In the genomic region with DNA sequence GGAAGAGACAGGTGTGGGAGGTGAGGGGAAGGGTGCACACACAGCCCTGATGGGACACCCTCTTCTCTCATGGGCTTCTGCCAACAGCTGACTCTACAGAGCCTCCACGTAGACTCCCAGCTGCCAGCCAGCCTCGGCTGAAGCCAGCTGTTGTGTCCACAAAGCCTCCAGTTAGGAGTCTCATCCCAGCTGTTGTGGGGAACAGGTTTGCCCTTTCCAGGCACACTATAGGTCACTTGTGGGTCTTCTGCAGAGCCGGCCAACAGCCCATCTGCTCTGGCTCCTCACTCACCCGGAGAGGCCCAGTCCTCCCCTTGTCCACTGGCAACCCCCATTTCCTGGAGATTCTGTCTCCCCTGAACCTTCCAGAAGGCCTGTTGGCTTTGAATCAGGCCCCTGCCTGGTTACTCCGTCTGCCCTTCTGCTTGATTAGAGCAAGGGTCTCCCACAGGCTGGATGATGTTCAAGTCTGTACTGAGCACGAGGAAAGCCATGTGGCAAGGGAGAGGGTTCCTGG, we compare ENCODE assay signal across 11 mouse cellular contexts. TPM values are rescaled to one million over a fixed set of nuclear protein-coding genes. Genes with fewer than 3 reads are reported as not detected.
A peak's percentile ranks its signal among the peaks of the same experiment; 100 is the strongest.
DNase-seq lines count a peak whose midpoint lies in the region; ATAC-seq and TF ChIP-seq lines count a peak whose summit lies in the region.
"Had no signal": no experiment of that assay in that cellular context is flagged by ENCODE, and none has a peak within 500 bp of the region (broad histone marks: within the 10 kb centered on the region; RNA-seq: fewer than 3 reads in every experiment).

No protein-coding gene starts in this region.

- TF ChIP-seq POLR2A in cerebellum, adult 2 months (IDR thresholded peaks at IDR 0.05; ENCODE audit: borderline replicate concordance, insufficient read depth, low read length): no peak
- TF ChIP-seq POLR2A in myocyte (IDR thresholded peaks at IDR 0.05; ENCODE audit: insufficient read length, low read depth): no peak

- peak; percentile 81 for ATAC-seq in hindbrain, postnatal 0 days
- ATAC-seq in hindbrain, embryonic 12.5 days (ENCODE audit: low FRiP score): no peak
- peak; percentile 68; the same call in 1 of the 2 replicates for ATAC-seq in embryonic facial prominence, embryonic 15.5 days (ENCODE audit: insufficient number of reproducible peaks, low FRiP score, low TSS enrichment, low read depth)
- ATAC-seq: forebrain, embryonic 16.5 days; intestine, postnatal 0 days had no signal

- 34% methylated on average over 6 of the region's 6 CpGs for WGBS in hindbrain, postnatal 0 days
- 67% methylated on average over 6 of the region's 6 CpGs for WGBS in hindbrain, embryonic 12.5 days
- WGBS in cerebellum, adult 2 months: 8% methylated on average over 6 of the region's 6 CpGs
- WGBS in embryonic facial prominence, embryonic 15.5 days: 63% methylated on average over 6 of the region's 6 CpGs

- peak overlapping the region; percentile 65; the same call in 1 of the 2 replicates for H3K27ac ChIP-seq in hindbrain, postnatal 0 days
- no peak overlapping the region for H3K27ac ChIP-seq in hindbrain, embryonic 12.5 days
- H3K27ac ChIP-seq in cerebellum, adult 2 months (ENCODE audit: insufficient read depth, low read length): peak overlapping the region; percentile 31; the same call in 1 of the 2 replicates
- no peak overlapping the region for H3K27ac ChIP-seq in embryonic facial prominence, embryonic 15.5 days (replicated peaks)
- H3K27ac ChIP-seq: heart, embryonic 13.5 days had no signal

- no peaks in the 10 kb centered on the region for H3K27me3 ChIP-seq in hindbrain, postnatal 0 days (ENCODE audit: insufficient read depth, low read length)
- H3K27me3 ChIP-seq in hindbrain, embryonic 12.5 days: no peaks in the 10 kb centered on the region; the same call in 1 of the 2 replicates
- no peaks in the 10 kb centered on the region for H3K27me3 ChIP-seq in cerebellum, adult 2 months (ENCODE audit: control insufficient read depth, insufficient read depth, low read length)
- no peaks in the 10 kb centered on the region for H3K27me3 ChIP-seq in embryonic facial prominence, embryonic 15.5 days
- H3K27me3 ChIP-seq in myocyte (ENCODE audit: control insufficient read depth, insufficient read depth, insufficient read length): no peaks in the 10 kb centered on the region
- H3K27me3 ChIP-seq: heart, embryonic 13.5 days had no signal

- no peak overlapping the region for H3K9ac ChIP-seq in hindbrain, postnatal 0 days (replicated peaks; ENCODE audit: low read length)
- no peak overlapping the region for H3K9ac ChIP-seq in hindbrain, embryonic 12.5 days
- no peak overlapping the region for H3K9ac ChIP-seq in embryonic facial prominence, embryonic 15.5 days
- H3K9ac ChIP-seq: heart, embryonic 13.5 days had no signal

- no peak overlapping the region for H3ac ChIP-seq in myocyte (ENCODE audit: control insufficient read depth, insufficient read length)

- no peak overlapping the region for H3K4me3 ChIP-seq in hindbrain, postnatal 0 days (ENCODE audit: low read length)
- no peak overlapping the region for H3K4me3 ChIP-seq in hindbrain, embryonic 12.5 days
- H3K4me3 ChIP-seq in cerebellum, adult 2 months (replicated peaks; ENCODE audit: insufficient read depth, low read depth, low read length): no peak overlapping the region
- no peak overlapping the region for H3K4me3 ChIP-seq in embryonic facial prominence, embryonic 15.5 days (replicated peaks)
- H3K4me3 ChIP-seq in myocyte: no peak overlapping the region
- H3K4me3 ChIP-seq: heart, embryonic 13.5 days had no signal

- no peaks in the 10 kb centered on the region for H3K79me2 ChIP-seq in myocyte (ENCODE audit: control insufficient read depth, insufficient read depth)

- DNase-seq in hindbrain, postnatal 0 days (ENCODE audit: low spot score): peak; percentile 71
- peak; percentile 74 to 83 for DNase-seq in cerebellum, adult 2 months
- DNase-seq in urinary bladder, adult 18-20 months (ENCODE audit: low spot score in 2 of 2): no peak
- DNase-seq in ovary, adult 18-20 months (ENCODE audit: low spot score): no peak
- DNase-seq: thymus, postnatal 25 days had no signal

- no peak overlapping the region for H3K4me2 ChIP-seq in hindbrain, postnatal 0 days (ENCODE audit: low read depth, low read length)
- no peak overlapping the region for H3K4me2 ChIP-seq in hindbrain, embryonic 12.5 days (replicated peaks)
- H3K4me2 ChIP-seq in embryonic facial prominence, embryonic 15.5 days (replicated peaks): no peak overlapping the region
- peak overlapping the region; percentile 69 for H3K4me2 ChIP-seq in myocyte (ENCODE audit: low read depth)
- H3K4me2 ChIP-seq: heart, embryonic 13.5 days had no signal

- no peaks in the 10 kb centered on the region for H3K9me3 ChIP-seq in hindbrain, postnatal 0 days (ENCODE audit: low read length)
- no peaks in the 10 kb centered on the region for H3K9me3 ChIP-seq in hindbrain, embryonic 12.5 days (replicated peaks)
- no peaks in the 10 kb centered on the region for H3K9me3 ChIP-seq in embryonic facial prominence, embryonic 15.5 days (replicated peaks)
- H3K9me3 ChIP-seq: heart, embryonic 13.5 days had no signal

- no peaks in the 10 kb centered on the region for H3K36me3 ChIP-seq in hindbrain, postnatal 0 days (ENCODE audit: insufficient read depth, low read length)
- H3K36me3 ChIP-seq in hindbrain, embryonic 12.5 days: no peaks in the 10 kb centered on the region
- no peaks in the 10 kb centered on the region for H3K36me3 ChIP-seq in embryonic facial prominence, embryonic 15.5 days
- no peaks in the 10 kb centered on the region for H3K36me3 ChIP-seq in myocyte (ENCODE audit: control insufficient read depth, insufficient read depth)
- H3K36me3 ChIP-seq: heart, embryonic 13.5 days had no signal

- peaks cover 14% of the 10 kb centered on the region; the same call in 1 of the 2 replicates for H3K4me1 ChIP-seq in hindbrain, postnatal 0 days (ENCODE audit: insufficient read depth, low read length)
- H3K4me1 ChIP-seq in hindbrain, embryonic 12.5 days: 0 out of 2 replicates have a peak, but pooled peaks cover 3% of the 10 kb centered on the region
- peaks cover 40% of the 10 kb centered on the region for H3K4me1 ChIP-seq in cerebellum, adult 2 months (ENCODE audit: control insufficient read depth, insufficient read depth, low read length)
- no peaks in the 10 kb centered on the region for H3K4me1 ChIP-seq in embryonic facial prominence, embryonic 15.5 days

- TF ChIP-seq CTCF in hindbrain, postnatal 0 days (IDR thresholded peaks at IDR 0.05; ENCODE audit: low read depth): no peak
- TF ChIP-seq CTCF in cerebellum, adult 2 months (IDR thresholded peaks at IDR 0.05; ENCODE audit: borderline replicate concordance, insufficient read depth, low read depth, low read length): no peak

TF ChIP-seq in myocyte, 11 proteins besides CTCF, POLR2A, EP300 and RAD21:
- TF ChIP-seq POLR2AphosphoS2 (IDR thresholded peaks at IDR 0.05; ENCODE audit: insufficient read length, low read depth): no peak
- TF ChIP-seq CEBPB (IDR thresholded peaks at IDR 0.05; ENCODE audit: insufficient read depth, poor library complexity, severe bottlenecking): no peak
- TF ChIP-seq MAX (IDR thresholded peaks at IDR 0.05; ENCODE audit: low read depth): no peak
- peak; percentile 99 to 100 (median 100) for TF ChIP-seq MYOG (IDR thresholded peaks at IDR 0.05; ENCODE audit: control insufficient read depth in 1 of 3, insufficient read depth in 1 of 3, insufficient read length in 2 of 3, low read depth in 2 of 3)
- no peak for TF ChIP-seq REST (IDR thresholded peaks at IDR 0.05; ENCODE audit: insufficient read depth, insufficient read length)
- TF ChIP-seq E2F4 (IDR thresholded peaks at IDR 0.05; ENCODE audit: insufficient read depth): no peak
- TF ChIP-seq TCF12 (IDR thresholded peaks at IDR 0.05; ENCODE audit: insufficient read depth, poor library complexity, severe bottlenecking): peak; percentile 100
- TF ChIP-seq TCF3 (IDR thresholded peaks at IDR 0.05; ENCODE audit: insufficient read length, low read depth): peak; percentile 99
- TF ChIP-seq SRF (IDR thresholded peaks at IDR 0.05; ENCODE audit: control insufficient read depth, insufficient read length, low read depth): peak; percentile 45
- no peak for TF ChIP-seq USF1 (IDR thresholded peaks at IDR 0.05; ENCODE audit: low read depth)
- TF ChIP-seq MYOD1 (IDR thresholded peaks at IDR 0.05; ENCODE audit: control insufficient read depth in 1 of 3, insufficient read length in 2 of 3, low read depth in 2 of 3): peak; percentile 96 to 99 (median 98)

RNA-seq across cellular contexts. Expression of gene Purb, which starts 6.0 kb away (rescaled TPM):
- total RNA-seq in hindbrain, postnatal 0 days (2014; rRNA removed): 35.9 and 36.9 TPM in 2 replicates
- polyA plus RNA-seq in hindbrain, postnatal 0 days (2015; fragmentation: Nextera tagmentation; extraction: Ambion mirVana): 17.1 and 17.9 TPM in 2 replicates
- 17.2 and 18.3 TPM in 2 replicates for polyA plus RNA-seq in hindbrain, embryonic 12.5 days (2016; fragmentation: Nextera tagmentation; extraction: Ambion mirVana)
- polyA plus RNA-seq in cerebellum, adult 2 months (2012; rRNA removed): 76.9 and 81.9 TPM in 2 replicates
- polyA plus RNA-seq in embryonic facial prominence, embryonic 15.5 days (2015; fragmentation: Nextera tagmentation; extraction: Ambion mirVana): 28.7 and 32.1 TPM in 2 replicates
- polyA plus RNA-seq in myocyte (2012; fragmentation: generic; extraction: Trizol): 33.2 TPM

RNA-seq across cellular contexts. Expression of gene H2afv, which starts 37.5 kb away (rescaled TPM):
- 75.5 and 95.0 TPM in 2 replicates for total RNA-seq in hindbrain, postnatal 0 days (2014; rRNA removed)
- 251 and 254 TPM in 2 replicates for polyA plus RNA-seq in hindbrain, postnatal 0 days (2015; fragmentation: Nextera tagmentation; extraction: Ambion mirVana)
- polyA plus RNA-seq in hindbrain, embryonic 12.5 days (2016; fragmentation: Nextera tagmentation; extraction: Ambion mirVana): 520 and 591 TPM in 2 replicates
- 106 and 107 TPM in 2 replicates for polyA plus RNA-seq in cerebellum, adult 2 months (2012; rRNA removed)
- 443 and 468 TPM in 2 replicates for polyA plus RNA-seq in embryonic facial prominence, embryonic 15.5 days (2015; fragmentation: Nextera tagmentation; extraction: Ambion mirVana)
- polyA plus RNA-seq in myocyte (2012; fragmentation: generic; extraction: Trizol): 175 TPM

RNA-seq across cellular contexts. Expression of gene Myo1g, which starts 39.0 kb away (rescaled TPM):
- 0.68 and 1.0 TPM in 2 replicates for total RNA-seq in hindbrain, postnatal 0 days (2014; rRNA removed)
- 0.39 and 0.50 TPM in 2 replicates for polyA plus RNA-seq in hindbrain, postnatal 0 days (2015; fragmentation: Nextera tagmentation; extraction: Ambion mirVana)
- 0.50 and 0.70 TPM in 2 replicates for polyA plus RNA-seq in hindbrain, embryonic 12.5 days (2016; fragmentation: Nextera tagmentation; extraction: Ambion mirVana)
- polyA plus RNA-seq in cerebellum, adult 2 months (2012; rRNA removed): 0.77 and 0.86 TPM in 2 replicates
- polyA plus RNA-seq in embryonic facial prominence, embryonic 15.5 days (2015; fragmentation: Nextera tagmentation; extraction: Ambion mirVana): 3.2 and 3.6 TPM in 2 replicates
- 0.04 TPM for polyA plus RNA-seq in myocyte (2012; fragmentation: generic; extraction: Trizol)

Comparison
In these comparisons a context has a peak if more than half of its experiments do, and no peak if none do; other contexts are left out.
1. H3K27ac ChIP-seq: peak in hindbrain, postnatal 0 days (single experiment) and cerebellum, adult 2 months (single experiment); none in hindbrain, embryonic 12.5 days (single experiment) and embryonic facial prominence, embryonic 15.5 days (single experiment).
2. DNase-seq: peak in hindbrain, postnatal 0 days (single experiment) and cerebellum, adult 2 months (2 of 2); none in urinary bladder, adult 18-20 months (0 of 2) and ovary, adult 18-20 months (single experiment).